Mouse (Mus musculus) left cerebral cortex, postnatal 36 days (tissue): Measurements from ENCODE around the gene Appbp2. TPM values are rescaled to one million over a fixed set of nuclear protein-coding genes. Genes with fewer than 3 reads are reported as not detected.
A peak's percentile ranks its signal among the peaks of the same experiment; 100 is the strongest.

ENCODE experiments used
- DNase-seq, 2 experiments: peaks; one replicate each; pipeline ENCODE4 v3.0.0; 2021 to 2022; ENCODE audit warnings: low spot score in 2 of 2, mixed read lengths in 1 of 2
- intact Hi-C: fragments of 180-260 bp; cut with DNase I; formaldehyde crosslinking; loops from one replicate; pipeline ENCODE4 v1.15.1; 2025
- total RNA-seq, 2 experiments: library from RNA; stranded (reverse); gene quantifications; 2 replicates each; pipeline ENCODE4 v1.2.3; 2021

The Appbp2 gene
- total RNA-seq, 2 experiments from 2014 or later, result 57.0 to 59.8 TPM

DNA sequence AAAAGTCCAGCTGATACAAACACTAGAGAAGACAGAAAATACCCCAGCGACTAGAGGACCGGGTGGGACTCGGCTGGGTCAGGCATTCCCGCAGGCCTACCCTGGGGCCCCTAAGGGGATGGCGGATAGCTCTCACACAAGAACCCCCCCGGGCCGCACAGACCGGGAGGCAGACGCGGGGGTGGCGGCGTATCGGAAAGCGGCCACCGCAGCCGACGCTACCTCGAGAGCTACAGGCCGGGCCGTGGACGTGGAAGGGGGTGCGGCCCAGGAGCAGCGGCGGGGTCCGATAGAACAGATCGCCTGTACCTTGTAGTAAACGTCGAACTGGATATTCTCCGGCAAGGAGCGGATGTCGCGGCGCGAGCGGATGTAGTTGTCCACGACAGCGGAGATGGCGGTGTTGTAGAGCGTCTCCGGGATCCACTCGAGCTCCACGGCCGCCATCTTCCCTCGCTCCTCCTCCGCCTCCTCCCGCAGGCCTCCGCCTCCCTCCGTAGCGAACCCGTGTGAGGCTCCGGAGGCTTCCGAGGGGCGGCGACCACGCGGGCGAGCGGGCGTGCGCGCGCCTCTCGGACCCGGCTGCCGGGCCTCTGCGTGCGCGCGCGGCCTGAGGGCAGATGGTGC is 454 bp downstream of the Appbp2 start:
- intact Hi-C loops, result loop anchor here (2.0 kb wide), 1 partner anchor 76 kb away; the partner anchor contains the start of gene Ppm1d
- DNase-seq, result peak; percentile 85 to 86

DNA sequence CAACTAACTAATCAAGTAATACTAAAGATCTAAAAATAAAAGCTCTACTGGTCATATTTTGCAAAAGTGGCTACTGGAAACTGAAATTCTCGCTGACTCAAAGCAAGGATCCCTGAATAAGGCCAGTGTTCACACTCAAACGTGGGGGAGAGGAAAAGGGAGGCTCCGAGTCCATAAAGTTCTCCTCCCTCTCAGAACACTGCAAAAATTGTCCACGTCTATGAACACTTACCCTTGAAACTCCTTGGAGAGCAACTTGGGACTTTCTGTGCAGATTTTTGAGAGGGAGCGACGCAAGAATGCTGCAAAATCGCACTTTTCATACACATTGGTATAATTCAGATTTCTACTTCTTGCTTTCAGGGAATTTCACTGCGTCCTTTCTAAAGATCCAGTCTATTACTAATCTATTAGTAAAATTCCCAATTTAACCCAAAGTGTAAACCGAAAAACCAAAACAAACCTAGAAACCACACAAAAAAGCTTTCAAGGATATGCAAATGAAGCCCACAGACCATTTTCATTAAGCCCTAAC is 1.2 kb downstream of the Appbp2 start:
- DNase-seq, result no peak
- intact Hi-C loops, result loop anchor here (2.0 kb wide), 1 partner anchor 77 kb away; the partner anchor contains the start of gene Ppm1d

- DNase-seq, result no peak
- intact Hi-C loops, result no loop called here
These were observed 11.7 kb downstream of the Appbp2 start for GRCm38 (mm10) chr11:85223248-85223647.

GRCm38 (mm10) chr11:85222561-85222960 is 12.4 kb downstream of the Appbp2 start:
- intact Hi-C loops, result no loop called here
- no peak for DNase-seq

DNA sequence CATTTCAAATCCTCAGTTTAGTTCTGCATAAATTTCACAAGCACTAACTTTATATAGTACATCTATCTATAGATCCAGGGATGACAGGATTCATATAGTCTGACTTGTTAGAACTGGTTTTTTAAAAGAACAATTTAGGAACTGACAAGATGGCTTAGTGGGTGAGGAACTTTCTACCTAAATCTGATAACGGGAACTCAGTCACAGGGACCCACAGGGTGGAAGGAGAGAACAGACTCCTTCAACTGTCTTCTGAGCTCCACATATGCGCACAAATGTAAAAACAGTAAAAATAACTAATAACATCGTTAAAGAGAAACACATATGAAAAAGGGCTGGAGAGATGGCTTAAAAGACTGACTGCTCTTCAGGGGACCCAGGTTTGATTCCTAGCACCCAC is 15.9 kb downstream of the Appbp2 start:
- intact Hi-C loops, result no loop called here

GRCm38 (mm10) chr11:85214679-85215078 is 20.3 kb downstream of the Appbp2 start:
- intact Hi-C loops, result no loop called here
- no peak for DNase-seq

More for the DNA sequence above, 15.9 kb downstream of the Appbp2 start:
- DNase-seq, result no peak

DNA sequence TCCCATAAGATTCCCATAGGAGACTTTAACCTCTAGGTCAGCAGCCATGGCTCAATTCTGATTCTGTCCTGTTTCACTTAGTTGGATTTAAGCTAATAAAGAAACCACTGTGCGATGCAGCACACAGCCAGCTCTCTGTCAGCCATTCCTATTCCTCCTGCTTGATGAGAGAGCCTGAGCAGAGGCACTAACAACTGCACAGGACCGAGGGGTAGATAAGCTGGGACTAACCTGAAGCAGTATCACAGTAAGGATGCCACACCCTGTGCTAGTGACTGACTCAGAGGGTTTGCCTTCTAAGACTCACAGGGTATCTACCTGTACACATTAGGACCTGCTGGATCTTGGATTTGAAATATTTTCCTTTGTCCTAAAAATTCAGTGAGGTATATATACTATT is 21.7 kb downstream of the Appbp2 start:
- intact Hi-C loops, result no loop called here
- DNase-seq, result no peak

- DNase-seq, result no peak
- intact Hi-C loops, result no loop called here
These were observed 23.8 kb downstream of the Appbp2 start for GRCm38 (mm10) chr11:85211151-85211550.

DNA sequence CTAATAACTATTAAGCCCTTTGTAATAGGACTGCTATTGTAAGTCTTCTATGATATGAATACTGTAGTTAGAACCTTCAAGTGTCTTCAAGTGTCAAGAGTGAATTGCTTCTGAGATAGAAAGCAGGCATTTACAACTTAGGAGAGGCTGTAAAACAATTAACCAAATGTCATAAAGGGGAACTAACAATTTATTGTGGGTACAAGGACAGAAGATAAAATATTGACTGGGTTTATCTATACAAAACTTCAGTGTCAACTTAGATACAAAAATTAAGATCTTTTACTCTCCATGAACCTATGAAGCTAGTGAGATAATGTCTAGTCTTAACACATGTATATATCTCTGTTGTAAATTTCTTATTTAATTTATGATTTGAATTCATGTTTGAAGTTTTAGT is 28.7 kb downstream of the Appbp2 start:
- intact Hi-C loops, result no loop called here
- no peak for DNase-seq

DNA sequence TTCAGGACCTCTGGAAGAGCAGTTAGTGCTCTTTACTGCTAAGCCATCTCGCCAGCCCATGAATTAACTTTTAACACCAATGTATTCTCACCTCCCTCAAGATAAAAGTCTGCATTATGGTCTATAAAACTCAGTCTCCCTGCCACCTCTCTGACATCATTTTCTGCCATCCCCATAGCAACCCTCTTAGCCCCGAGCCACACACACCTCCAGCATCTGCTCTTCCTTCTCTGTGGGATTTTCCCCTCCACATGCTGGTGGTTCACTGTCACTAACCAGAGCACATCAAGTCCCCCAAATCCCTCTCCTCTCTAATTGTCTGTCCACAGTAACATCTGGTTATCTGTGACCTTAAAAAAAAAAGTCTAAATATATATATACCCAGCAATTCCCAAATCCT is 36.0 kb downstream of the Appbp2 start:
- no peak for DNase-seq
- intact Hi-C loops, result loop anchor here (10.0 kb wide), 1 partner anchor 56 kb away; no protein-coding TSS in a partner anchor

- no peak for DNase-seq
These were observed 38.9 kb downstream of the Appbp2 start for GRCm38 (mm10) chr11:85196046-85196445.

DNA sequence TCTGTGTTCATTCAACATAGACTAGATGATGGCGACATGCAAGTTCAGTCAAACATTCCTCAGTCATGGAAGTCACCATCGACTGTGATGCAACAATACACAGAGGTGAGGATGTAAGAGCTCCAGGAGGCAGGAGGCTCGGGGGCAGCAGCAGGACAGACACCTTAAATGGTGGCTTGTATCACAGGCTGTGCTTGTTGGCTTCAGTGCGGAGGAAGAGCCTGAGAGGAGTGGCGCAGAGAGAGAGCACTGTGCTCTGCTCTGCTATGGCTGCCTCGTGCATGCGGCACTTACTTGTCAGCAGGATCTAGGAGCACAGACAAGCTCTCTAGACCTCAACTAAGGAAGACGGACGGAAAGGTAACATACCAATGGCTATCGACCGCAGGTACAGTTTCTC is 40.7 kb downstream of the Appbp2 start:
- no peak for DNase-seq
- intact Hi-C loops, result loop anchor here (10.0 kb wide), 1 partner anchor 61 kb away; no protein-coding TSS in a partner anchor

More at GRCm38 (mm10) chr11:85196046-85196445, 38.9 kb downstream of the Appbp2 start:
- intact Hi-C loops, result loop anchor here (10.0 kb wide), 1 partner anchor 59 kb away; no protein-coding TSS in a partner anchor

DNA sequence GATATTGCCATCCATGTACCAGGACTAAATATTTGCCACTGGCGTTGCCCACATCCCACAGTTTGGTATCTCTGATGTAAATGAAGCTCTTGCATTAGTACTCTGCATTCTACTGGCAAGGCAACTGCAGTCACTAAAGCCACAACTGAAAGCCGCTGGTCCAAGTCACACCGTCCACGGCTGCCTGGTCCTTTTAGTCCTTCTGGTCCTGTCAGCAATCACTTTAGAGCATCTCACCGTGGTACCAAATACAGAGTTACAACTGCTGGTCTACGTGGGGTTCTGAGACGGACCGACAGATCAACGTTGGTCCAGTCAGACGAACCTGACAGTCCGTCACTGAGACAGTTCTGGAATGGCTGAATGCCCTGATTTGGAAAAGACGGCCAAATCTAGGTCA is 44.2 kb downstream of the Appbp2 start:
- DNase-seq, result no peak
- intact Hi-C loops, result loop anchor here (10.0 kb wide), 1 partner anchor 64 kb away; no protein-coding TSS in a partner anchor

GRCm38 (mm10) chr11:85189110-85189509 is 45.8 kb downstream of the Appbp2 start:
- DNase-seq, result no peak
- intact Hi-C loops, result no loop called here

DNA sequence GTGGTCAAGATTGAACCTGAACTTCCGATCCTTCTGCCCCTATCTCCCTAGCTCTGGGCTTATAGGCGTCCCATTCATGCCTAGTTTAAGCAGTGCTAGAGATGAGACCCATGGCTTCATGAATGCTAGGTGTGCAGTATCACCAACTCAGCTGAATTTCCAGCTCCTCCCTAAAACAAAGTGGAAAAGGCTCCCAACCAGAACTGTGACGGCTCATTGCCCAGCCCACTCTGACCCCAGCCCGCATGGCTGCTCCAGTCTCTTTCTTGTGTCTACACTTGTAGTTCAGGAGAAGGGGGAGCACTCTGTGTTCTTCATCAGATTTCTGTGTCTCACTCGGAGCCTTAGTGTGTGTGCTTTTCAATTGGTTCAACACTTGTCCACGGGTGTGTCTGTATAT is 50.1 kb downstream of the Appbp2 start:
- no peak for DNase-seq
- intact Hi-C loops, result loop anchor here (5.0 kb wide), 1 partner anchor 268 kb away; the partner anchor contains the start of gene Znhit3

- intact Hi-C loops, result loop anchor here (5.0 kb wide), 1 partner anchor 267 kb away; the partner anchor contains the start of gene Znhit3
- no peak for DNase-seq
These were observed 50.8 kb downstream of the Appbp2 start for GRCm38 (mm10) chr11:85184082-85184481.

DNA sequence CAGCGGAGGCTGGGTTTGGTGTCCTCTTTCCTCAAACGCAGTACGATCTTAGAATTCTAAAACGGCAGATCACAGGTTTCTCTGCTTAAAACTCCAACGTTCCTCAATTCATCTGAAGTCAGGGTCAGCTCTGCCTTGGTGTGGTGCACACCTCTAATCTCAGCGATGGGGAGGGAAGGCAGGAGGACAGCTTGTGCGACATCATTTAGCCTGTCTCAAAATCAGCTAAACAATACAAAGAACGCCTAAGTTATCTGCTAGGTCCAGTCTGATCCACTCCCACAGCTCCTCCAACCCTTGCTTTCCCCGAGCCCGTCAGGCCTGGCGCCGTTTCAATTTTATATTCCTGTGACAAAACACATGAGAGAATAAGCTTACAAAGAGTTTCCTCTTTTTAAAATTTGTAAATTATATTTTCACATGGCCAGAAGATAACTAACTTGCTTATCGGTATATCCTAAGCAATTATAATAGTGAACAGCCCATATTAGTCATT is 51.6 kb downstream of the Appbp2 start:
- intact Hi-C loops, result loop anchor here (5.0 kb wide), 1 partner anchor 266 kb away; the partner anchor contains the start of gene Znhit3
- DNase-seq, result no peak

- intact Hi-C loops, result loop anchor here (5.0 kb wide), 1 partner anchor 265 kb away; the partner anchor contains the start of gene Znhit3
- DNase-seq, result peak; percentile 64 to 70
These were observed 52.2 kb downstream of the Appbp2 start for GRCm38 (mm10) chr11:85182617-85183283.

- DNase-seq, result no peak
- intact Hi-C loops, result no loop called here
These were observed 56.5 kb downstream of the Appbp2 start for GRCm38 (mm10) chr11:85178413-85178812.

- intact Hi-C loops, result no loop called here
- DNase-seq, result no peak
These were observed 57.2 kb downstream of the Appbp2 start for GRCm38 (mm10) chr11:85177761-85178160.
